Mouse (Mus musculus): ENCODE results near the gene Gin1. TPM values are rescaled to one million over a fixed set of nuclear protein-coding genes. Genes with fewer than 3 reads are reported as not detected.

Gin1 gene
- polyA plus RNA-seq, 1 experiment from 2014 or later, result 17.0 TPM

- no peak overlapping the region for H3K27ac ChIP-seq (replicated peaks in 1 of 2; ENCODE audit: control insufficient read depth in 1 of 2, insufficient read depth in 1 of 2, low read depth in 2 of 2, low read length in 2 of 2)
- WGBS, result 31% methylated on average over 2 of the region's 2 CpGs
- no peaks in the 10 kb centered on the region for H3K27me3 ChIP-seq (ENCODE audit: control insufficient read depth, insufficient read depth, low read length)
- no peak for ATAC-seq (ENCODE audit: insufficient number of reproducible peaks, insufficient read depth, low FRiP score, low read depth)
- no peaks in the 10 kb centered on the region for H3K36me3 ChIP-seq (ENCODE audit: control insufficient read depth, insufficient read depth, low read length)
- no peak overlapping the region for H3K4me3 ChIP-seq (ENCODE audit: control insufficient read depth in 1 of 2, insufficient read depth in 1 of 2, low read depth in 1 of 2, low read length in 2 of 2)
- H3K9me3 ChIP-seq (ENCODE audit: control insufficient read depth, low read length), result no peaks in the 10 kb centered on the region
- H3K4me2 ChIP-seq (ENCODE audit: low read length), result no peak overlapping the region
- no peak overlapping the region for H3K9ac ChIP-seq (ENCODE audit: low read length)
- H3K4me1 ChIP-seq (ENCODE audit: control insufficient read depth in 2 of 2, insufficient read depth in 2 of 2, low read length in 2 of 2), result no peaks in the 10 kb centered on the region
Measured at GRCm38 (mm10) chr1:97809255-97809912, 39.4 kb downstream of the Gin1 start.

- Histone ChIP-seq H3K9ac (ENCODE audit: low read length) (no peak overlapping the region), H3K27me3 (ENCODE audit: control insufficient read depth, insufficient read depth, low read length) (no peaks in the 10 kb centered on the region), H3K4me1 (ENCODE audit: control insufficient read depth in 2 of 2, insufficient read depth in 2 of 2, low read length in 2 of 2) (0 out of 4 replicates have a peak, but pooled peaks cover 0 to 2% of the 10 kb centered on the region in 2 experiments), H3K4me2 (ENCODE audit: low read length) (0 out of 2 replicates have a peak overlapping the region, but pooled peaks have one; percentile 23), H3K36me3 (ENCODE audit: control insufficient read depth, insufficient read depth, low read length) (peaks cover 73% of the 10 kb centered on the region), H3K4me3 (ENCODE audit: control insufficient read depth in 1 of 2, insufficient read depth in 1 of 2, low read depth in 1 of 2, low read length in 2 of 2) (no peak overlapping the region), H3K27ac (replicated peaks in 1 of 2; ENCODE audit: control insufficient read depth in 1 of 2, insufficient read depth in 1 of 2, low read depth in 2 of 2, low read length in 2 of 2) (no peak overlapping the region; a peak in 1 of 4 replicates), H3K9me3 (ENCODE audit: control insufficient read depth, low read length) (0 out of 2 replicates have a peak, but pooled peaks cover 3% of the 10 kb centered on the region)
- ATAC-seq (ENCODE audit: insufficient number of reproducible peaks, insufficient read depth, low FRiP score, low read depth), result no peak
- 87% methylated on average over 3 of the region's 3 CpGs for WGBS
Measured at GRCm38 (mm10) chr1:97821282-97821681, 51.3 kb downstream of the Gin1 start.

- H3K4me1 ChIP-seq (ENCODE audit: control insufficient read depth in 2 of 2, insufficient read depth in 2 of 2, low read length in 2 of 2), result 0 out of 4 replicates have a peak, but pooled peaks cover 0 to 2% of the 10 kb centered on the region in 2 experiments
- no peak overlapping the region for H3K9ac ChIP-seq (ENCODE audit: low read length)
- H3K27me3 ChIP-seq (ENCODE audit: control insufficient read depth, insufficient read depth, low read length), result no peaks in the 10 kb centered on the region
- no peak overlapping the region for H3K4me3 ChIP-seq (ENCODE audit: control insufficient read depth in 1 of 2, insufficient read depth in 1 of 2, low read depth in 1 of 2, low read length in 2 of 2)
- H3K4me2 ChIP-seq (ENCODE audit: low read length), result no peak overlapping the region
- no peak overlapping the region for H3K27ac ChIP-seq (replicated peaks in 1 of 2; ENCODE audit: control insufficient read depth in 1 of 2, insufficient read depth in 1 of 2, low read depth in 2 of 2, low read length in 2 of 2)
- peaks cover 75% of the 10 kb centered on the region for H3K36me3 ChIP-seq (ENCODE audit: control insufficient read depth, insufficient read depth, low read length)
- 68% methylated on average over 5 of the region's 5 CpGs for WGBS
- no peak for ATAC-seq (ENCODE audit: insufficient number of reproducible peaks, insufficient read depth, low FRiP score, low read depth)
- 0 out of 2 replicates have a peak, but pooled peaks cover 3% of the 10 kb centered on the region for H3K9me3 ChIP-seq (ENCODE audit: control insufficient read depth, low read length)
Measured at GRCm38 (mm10) chr1:97822203-97822602, 52.2 kb downstream of the Gin1 start.

- 94% methylated on average over 7 of the region's 7 CpGs for WGBS
Measured at GRCm38 (mm10) chr1:97822904-97823303, 52.9 kb downstream of the Gin1 start.

GRCm38 (mm10) chr1:97827566-97827965 is 57.6 kb downstream of the Gin1 start:
- Histone ChIP-seq H3K9me3 (ENCODE audit: control insufficient read depth, low read length) (no peaks in the 10 kb centered on the region), H3K4me1 (ENCODE audit: control insufficient read depth in 2 of 2, insufficient read depth in 2 of 2, low read length in 2 of 2) (no peaks in the 10 kb centered on the region), H3K4me3 (ENCODE audit: control insufficient read depth in 1 of 2, insufficient read depth in 1 of 2, low read depth in 1 of 2, low read length in 2 of 2) (no peak overlapping the region), H3K27me3 (ENCODE audit: control insufficient read depth, insufficient read depth, low read length) (no peaks in the 10 kb centered on the region), H3K4me2 (ENCODE audit: low read length) (no peak overlapping the region), H3K36me3 (ENCODE audit: control insufficient read depth, insufficient read depth, low read length) (peaks cover 81% of the 10 kb centered on the region), H3K27ac (replicated peaks in 1 of 2; ENCODE audit: control insufficient read depth in 1 of 2, insufficient read depth in 1 of 2, low read depth in 2 of 2, low read length in 2 of 2) (no peak overlapping the region), H3K9ac (ENCODE audit: low read length) (no peak overlapping the region)
- WGBS, result 82% methylated on average over 2 of the region's 2 CpGs
- ATAC-seq (ENCODE audit: insufficient number of reproducible peaks, insufficient read depth, low FRiP score, low read depth), result no peak

More at GRCm38 (mm10) chr1:97822904-97823303, 52.9 kb downstream of the Gin1 start:
- Histone ChIP-seq H3K9me3 (ENCODE audit: control insufficient read depth, low read length) (no peaks in the 10 kb centered on the region), H3K4me1 (ENCODE audit: control insufficient read depth in 2 of 2, insufficient read depth in 2 of 2, low read length in 2 of 2) (0 out of 4 replicates have a peak, but pooled peaks cover 0 to 2% of the 10 kb centered on the region in 2 experiments), H3K36me3 (ENCODE audit: control insufficient read depth, insufficient read depth, low read length) (peaks cover 75% of the 10 kb centered on the region), H3K9ac (ENCODE audit: low read length) (no peak overlapping the region), H3K4me2 (ENCODE audit: low read length) (no peak overlapping the region), H3K27me3 (ENCODE audit: control insufficient read depth, insufficient read depth, low read length) (no peaks in the 10 kb centered on the region), H3K4me3 (ENCODE audit: control insufficient read depth in 1 of 2, insufficient read depth in 1 of 2, low read depth in 1 of 2, low read length in 2 of 2) (no peak overlapping the region), H3K27ac (replicated peaks in 1 of 2; ENCODE audit: control insufficient read depth in 1 of 2, insufficient read depth in 1 of 2, low read depth in 2 of 2, low read length in 2 of 2) (no peak overlapping the region)
- no peak for ATAC-seq (ENCODE audit: insufficient number of reproducible peaks, insufficient read depth, low FRiP score, low read depth)

- Histone ChIP-seq H3K9me3 (ENCODE audit: control insufficient read depth, low read length) (no peaks in the 10 kb centered on the region), H3K4me1 (ENCODE audit: control insufficient read depth in 2 of 2, insufficient read depth in 2 of 2, low read length in 2 of 2) (peaks cover 0 to under 1% of the 10 kb centered on the region in 2 experiments; a peak in 2 of 4 replicates), H3K36me3 (ENCODE audit: control insufficient read depth, insufficient read depth, low read length) (peaks cover 84% of the 10 kb centered on the region), H3K4me3 (ENCODE audit: control insufficient read depth in 1 of 2, insufficient read depth in 1 of 2, low read depth in 1 of 2, low read length in 2 of 2) (no peak overlapping the region), H3K27me3 (ENCODE audit: control insufficient read depth, insufficient read depth, low read length) (no peaks in the 10 kb centered on the region), H3K27ac (replicated peaks in 1 of 2; ENCODE audit: control insufficient read depth in 1 of 2, insufficient read depth in 1 of 2, low read depth in 2 of 2, low read length in 2 of 2) (no peak overlapping the region), H3K9ac (ENCODE audit: low read length) (no peak overlapping the region), H3K4me2 (ENCODE audit: low read length) (no peak overlapping the region)
- 93% methylated on average over 5 of the region's 5 CpGs for WGBS
- ATAC-seq (ENCODE audit: insufficient number of reproducible peaks, insufficient read depth, low FRiP score, low read depth), result no peak
Measured at GRCm38 (mm10) chr1:97828087-97828486, 58.1 kb downstream of the Gin1 start.

- Histone ChIP-seq H3K9me3 (ENCODE audit: control insufficient read depth, low read length) (no peaks in the 10 kb centered on the region), H3K27me3 (ENCODE audit: control insufficient read depth, insufficient read depth, low read length) (no peaks in the 10 kb centered on the region), H3K4me3 (ENCODE audit: control insufficient read depth in 1 of 2, insufficient read depth in 1 of 2, low read depth in 1 of 2, low read length in 2 of 2) (no peak overlapping the region), H3K27ac (replicated peaks in 1 of 2; ENCODE audit: control insufficient read depth in 1 of 2, insufficient read depth in 1 of 2, low read depth in 2 of 2, low read length in 2 of 2) (peak overlapping the region; percentile 75 to 77), H3K9ac (ENCODE audit: low read length) (no peak overlapping the region), H3K36me3 (ENCODE audit: control insufficient read depth, insufficient read depth, low read length) (peaks cover 90% of the 10 kb centered on the region), H3K4me1 (ENCODE audit: control insufficient read depth in 2 of 2, insufficient read depth in 2 of 2, low read length in 2 of 2) (peaks cover 2 to 14% of the 10 kb centered on the region in 2 experiments; a peak in 3 of 4 replicates), H3K4me2 (ENCODE audit: low read length) (0 out of 2 replicates have a peak overlapping the region, but pooled peaks have one; percentile 22)
- peak; percentile 73; the same call in 1 of the 2 replicates for ATAC-seq (ENCODE audit: insufficient number of reproducible peaks, insufficient read depth, low FRiP score, low read depth)
- WGBS, result 46% methylated on average over 5 of the region's 5 CpGs
Measured at GRCm38 (mm10) chr1:97833466-97834353, 63.7 kb downstream of the Gin1 start.

Data from heart, embryonic 14.5 days (tissue).